Mouse (Mus musculus): Measurements from ENCODE around the gene Yjefn3. TPM values are rescaled to one million over a fixed set of nuclear protein-coding genes. Genes with fewer than 3 reads are reported as not detected.
A peak's percentile ranks its signal among the peaks of the same experiment; 100 is the strongest.
"Not testable (repeated sequence)": the region's sequence is repeated elsewhere in the genome, so short reads cannot be mapped to it uniquely, and the experiment has no call there.

Gene Yjefn3
- total RNA-seq (2021) = 10 to 100 TPM; 23.4 to 29.8 TPM
- long read RNA-seq, experiment 1, transcript Yjefn3-202 (6 exons, 785 nt) = major isoform, 10 of 41 reads
- long read RNA-seq, experiment 1, partial matches to known transcripts = 3 of 41 reads
- long read RNA-seq, experiment 1, other reads (novel, unspliced or antisense) = 28 of 41 reads
- long read RNA-seq, experiment 2, partial matches to known transcripts = 5 of 17 reads
- long read RNA-seq, experiment 2, other reads (novel, unspliced or antisense) = 10 of 17 reads

DNA sequence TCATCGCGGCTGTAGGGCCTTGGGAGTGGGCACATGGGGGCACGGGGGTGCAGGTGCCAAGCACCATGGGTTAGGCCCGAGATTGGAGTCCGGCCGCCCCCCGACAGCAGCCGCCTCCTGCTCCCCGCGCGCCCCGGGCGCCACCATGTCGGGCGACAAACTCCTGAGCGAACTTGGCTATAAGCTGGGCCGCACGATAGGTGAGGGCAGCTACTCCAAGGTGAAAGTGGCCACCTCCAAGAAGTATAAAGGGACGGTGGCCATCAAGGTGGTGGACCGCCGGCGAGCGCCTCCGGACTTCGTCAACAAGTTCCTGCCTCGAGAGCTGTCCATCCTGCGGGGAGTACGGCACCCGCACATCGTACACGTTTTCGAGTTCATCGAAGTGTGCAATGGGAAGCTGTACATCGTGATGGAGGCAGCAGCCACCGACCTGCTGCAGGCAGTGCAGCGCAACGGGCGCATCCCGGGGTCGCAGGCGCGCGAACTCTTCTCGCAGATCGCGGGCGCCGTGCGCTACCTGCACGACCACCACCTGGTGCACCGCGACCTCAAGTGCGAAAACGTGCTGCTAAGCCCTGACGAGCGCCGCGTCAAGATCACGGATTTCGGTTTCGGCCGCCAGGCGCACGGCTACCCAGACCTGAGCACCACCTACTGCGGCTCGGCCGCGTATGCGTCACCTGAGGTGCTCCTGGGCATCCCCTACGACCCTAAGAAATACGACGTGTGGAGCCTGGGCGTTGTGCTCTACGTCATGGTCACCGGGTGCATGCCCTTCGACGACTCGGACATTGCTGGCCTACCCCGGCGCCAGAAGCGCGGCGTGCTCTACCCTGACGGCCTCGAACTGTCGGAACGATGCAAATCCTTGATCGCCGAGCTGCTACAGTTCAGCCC is at the start of gene Yjefn3, which contains the start of the genes Tssk6 and Ndufa13:
TSS of gene Yjefn3 (minus strand) at position 550 of the 900 bp plus-strand sequence.
TSS of gene Tssk6 (plus strand) at position 22 of the 900 bp plus-strand sequence.
TSS of gene Ndufa13 (minus strand) at position 396 of the 900 bp plus-strand sequence.
- no peak for DNase-seq (ENCODE audit: low spot score in 2 of 2)
- intact Hi-C loops (cut with DNase I) = no loop called here

DNA sequence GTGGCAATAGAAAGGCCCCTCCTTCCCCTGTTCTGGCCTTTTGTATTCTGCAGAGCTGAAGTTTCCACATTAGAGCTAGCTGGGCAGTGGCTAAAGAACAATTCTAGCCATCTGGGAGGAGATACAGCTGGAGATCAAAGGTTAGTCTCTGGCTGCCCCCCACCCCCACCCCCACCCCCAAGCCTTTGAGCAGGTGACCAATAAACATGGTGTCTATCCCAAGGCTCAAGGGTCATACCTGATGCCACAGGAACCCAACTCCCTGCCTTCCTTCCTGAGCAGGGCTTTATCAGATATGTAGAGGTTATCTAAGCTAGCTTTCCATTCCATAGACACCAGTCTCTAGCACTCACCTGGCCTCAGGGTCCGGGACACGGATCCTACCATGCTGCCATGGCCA is 47.8 kb upstream of the Yjefn3 start:
- DNase-seq (ENCODE audit: low spot score in 2 of 2) = no peak
- intact Hi-C loops (cut with DNase I) = no loop called here

DNA sequence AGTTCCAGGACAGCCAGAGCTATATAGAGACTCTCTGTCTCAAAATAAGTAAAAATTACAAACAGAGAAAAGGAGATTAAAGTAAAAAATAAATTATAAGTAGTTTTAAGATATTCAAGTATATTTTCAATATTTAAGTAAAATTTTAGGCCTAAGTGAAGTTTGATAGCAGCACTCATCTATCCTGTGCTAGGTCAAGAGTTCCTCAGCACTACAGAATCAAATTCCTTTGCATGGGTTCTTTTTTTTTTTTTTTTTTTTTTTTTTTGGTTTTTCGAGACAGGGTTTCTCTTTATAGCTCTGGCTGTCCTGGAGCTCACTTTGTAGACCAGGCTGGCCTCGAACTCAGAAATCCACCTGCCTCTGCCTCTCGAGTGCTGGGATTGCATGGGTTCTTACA is 40.0 kb upstream of the Yjefn3 start:
- intact Hi-C loops (cut with DNase I); DNase-seq (ENCODE audit: low spot score in 2 of 2): not testable (repeated sequence)

DNA sequence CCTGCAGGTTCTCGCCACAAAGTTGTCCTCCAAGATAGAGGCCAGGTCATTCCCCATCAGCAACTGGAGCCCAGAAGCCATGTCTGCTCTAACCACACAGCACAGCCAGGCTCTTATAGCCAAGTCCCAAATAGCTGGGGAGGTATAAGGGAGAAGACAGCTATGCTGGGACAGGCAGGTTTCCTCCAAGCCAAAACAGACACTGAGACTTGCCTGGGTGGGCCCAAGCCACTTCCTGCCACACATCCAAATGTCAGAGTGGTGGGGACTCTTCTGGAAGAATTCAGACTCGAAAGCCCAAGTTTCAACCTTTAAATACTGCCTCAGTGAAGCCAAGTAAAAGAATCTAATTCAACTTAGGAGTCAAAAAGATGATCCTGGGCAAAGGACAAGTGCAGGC is 37.9 kb upstream of the Yjefn3 start:
- intact Hi-C loops (cut with DNase I) = no loop called here
- DNase-seq (ENCODE audit: low spot score in 2 of 2) = no peak

DNA sequence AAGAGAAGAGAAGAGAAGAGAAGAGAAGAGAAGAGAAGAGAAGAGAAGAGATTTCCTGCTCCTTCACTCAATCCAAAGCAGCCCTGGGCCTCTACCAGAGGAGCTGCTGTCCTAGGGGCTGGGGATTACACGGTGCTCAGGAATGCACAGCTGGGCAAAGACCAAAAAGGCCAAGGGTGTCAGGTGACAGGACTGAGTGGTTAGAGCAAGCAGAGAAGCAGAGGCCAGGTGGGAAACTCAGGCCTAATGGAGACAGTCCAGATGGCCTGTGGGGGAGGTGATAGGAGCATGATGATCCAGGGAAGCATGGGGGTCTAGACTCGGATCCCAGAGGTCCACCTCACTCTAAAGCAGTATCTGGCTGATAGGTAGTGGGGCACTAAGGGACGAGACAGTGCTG is 37.1 kb upstream of the Yjefn3 start:
- intact Hi-C loops (cut with DNase I) = no loop called here
- DNase-seq (ENCODE audit: low spot score in 2 of 2) = no peak

DNA sequence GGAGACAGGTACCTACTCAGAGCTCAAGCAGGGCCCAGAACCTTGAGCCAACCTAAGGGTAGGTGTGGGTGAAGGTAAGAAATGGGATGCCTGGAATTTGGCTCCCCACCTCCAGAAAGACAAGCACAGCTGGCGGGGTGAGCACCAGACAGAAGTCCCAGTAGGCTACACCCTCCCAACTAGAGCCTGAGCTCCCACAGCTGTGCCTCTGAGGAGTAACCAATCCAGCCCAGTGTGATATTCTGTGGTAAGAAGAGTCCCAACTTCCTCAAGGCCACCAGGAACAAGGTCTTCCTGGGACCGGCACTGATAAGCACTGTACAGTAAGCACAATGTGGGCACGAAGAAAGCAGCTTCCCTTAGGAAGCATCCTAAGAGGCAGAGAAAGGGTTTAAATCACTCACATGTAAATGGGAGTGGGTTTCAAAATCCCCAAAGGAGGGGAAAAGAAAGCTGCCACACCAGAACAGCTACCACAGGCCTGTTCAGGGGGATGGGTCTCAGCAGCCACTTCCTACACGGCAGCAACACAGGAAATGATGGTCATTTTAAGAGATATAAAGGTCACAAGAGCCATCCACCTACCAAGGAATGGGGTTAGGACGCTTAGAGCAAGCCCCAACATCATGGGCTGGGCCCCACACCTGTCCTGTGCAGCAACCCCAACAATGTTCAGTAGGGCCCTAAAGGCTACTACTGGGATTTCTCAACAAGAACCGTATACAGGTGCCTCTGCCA is 35.9 kb upstream of the Yjefn3 start:
- intact Hi-C loops (cut with DNase I) = no loop called here
- no peak for DNase-seq (ENCODE audit: low spot score in 2 of 2)

DNA sequence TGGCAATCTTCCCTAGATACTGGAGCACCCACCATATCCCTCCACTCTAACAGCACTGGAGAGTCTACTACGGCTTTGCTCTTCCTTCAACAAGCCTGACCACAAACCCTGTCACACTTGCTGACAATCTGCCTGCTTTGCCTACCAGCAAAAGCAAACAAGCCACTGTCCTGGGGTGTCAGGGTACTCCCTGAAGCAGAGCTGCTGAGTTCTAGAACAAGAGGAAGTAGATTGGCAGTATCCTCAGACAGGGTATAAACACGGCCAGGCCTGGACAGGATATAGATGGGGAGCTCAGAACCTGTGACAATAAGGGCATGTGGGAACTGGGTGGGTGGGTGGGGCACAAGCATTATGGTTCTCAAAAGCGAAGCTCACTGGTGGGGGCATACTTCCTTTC is 35.0 kb upstream of the Yjefn3 start:
- no peak for DNase-seq (ENCODE audit: low spot score in 2 of 2)
- intact Hi-C loops (cut with DNase I) = no loop called here

DNA sequence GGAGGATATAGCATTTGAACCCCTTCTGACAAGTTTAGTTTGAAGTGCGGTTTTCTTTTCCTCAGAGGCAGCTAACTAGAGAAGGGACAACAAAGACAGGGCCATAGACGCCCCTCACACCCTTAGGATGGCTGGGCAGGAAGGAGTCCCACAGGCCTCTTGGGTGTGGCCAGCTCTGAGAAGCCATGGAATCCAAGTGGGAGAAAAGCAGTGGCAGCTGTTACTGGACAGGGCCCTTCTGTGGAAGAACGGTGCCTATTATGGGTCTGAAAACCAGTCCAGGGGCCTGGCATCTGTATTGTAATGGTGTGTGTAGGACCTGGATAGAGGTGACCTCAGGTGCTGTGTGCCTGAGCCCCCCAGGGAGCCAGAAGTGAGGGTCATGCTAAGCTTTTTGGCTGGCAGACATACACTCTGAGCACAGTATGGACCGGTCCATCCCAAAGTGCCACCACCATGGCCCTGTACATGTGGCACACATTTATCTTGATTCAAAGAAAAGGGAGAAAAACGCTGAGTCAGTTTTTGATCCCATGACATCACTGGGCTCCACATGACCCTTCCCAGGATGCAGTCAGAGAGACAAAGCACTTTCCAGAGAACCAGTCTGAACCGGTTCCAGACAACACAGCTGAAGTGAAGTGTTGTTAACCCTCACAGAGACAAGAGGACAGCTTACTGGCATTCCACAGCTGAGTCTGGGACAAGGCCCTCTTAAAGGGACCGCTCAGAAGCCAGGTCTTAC is 33.7 kb upstream of the Yjefn3 start:
- intact Hi-C loops (cut with DNase I) = no loop called here

DNA sequence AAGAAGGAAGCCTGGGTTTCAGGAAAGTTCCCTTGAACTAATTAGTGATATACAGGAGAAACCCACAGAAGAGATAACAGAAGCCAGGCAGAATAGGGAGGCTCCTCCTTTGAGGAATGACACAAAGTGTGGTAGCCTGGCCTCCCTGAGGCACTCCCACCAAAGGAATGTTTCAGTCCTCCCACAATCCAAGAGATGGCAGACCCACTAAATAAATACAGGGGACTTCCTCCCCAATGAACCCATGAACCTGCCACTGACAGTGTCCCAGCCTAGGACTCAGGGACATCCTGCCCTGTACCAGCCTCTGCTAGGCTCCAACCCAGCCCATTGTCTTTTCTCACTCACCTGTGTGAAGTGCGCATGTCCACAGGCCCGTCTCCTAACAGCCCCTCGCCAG is 32.9 kb upstream of the Yjefn3 start:
- intact Hi-C loops (cut with DNase I) = no loop called here
- DNase-seq (ENCODE audit: low spot score in 2 of 2) = no peak

More for the DNA sequence above, 33.7 kb upstream of the Yjefn3 start:
- DNase-seq (ENCODE audit: low spot score in 2 of 2) = peak in 1 of 2 experiments; percentile 57

DNA sequence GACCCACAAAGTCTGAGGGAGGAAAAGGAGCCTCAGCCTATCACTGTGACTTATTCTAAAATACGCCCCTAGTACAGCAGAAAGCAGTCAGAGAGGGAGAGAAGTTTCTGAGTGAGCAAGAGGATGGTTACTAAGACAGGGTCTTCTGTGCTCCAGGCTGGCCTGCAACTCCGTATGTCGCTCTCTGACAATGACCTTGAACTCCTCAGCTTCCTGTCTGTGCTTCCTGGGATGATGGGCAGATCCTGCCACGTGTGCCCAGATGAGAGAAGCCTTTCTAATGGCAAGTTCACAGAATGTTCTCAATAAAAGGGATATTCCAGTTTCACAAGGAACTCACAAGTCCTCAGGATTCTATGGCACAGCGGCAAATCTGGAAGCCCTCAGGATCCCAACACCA is 32.1 kb upstream of the Yjefn3 start:
- no peak for DNase-seq (ENCODE audit: low spot score in 2 of 2)
- intact Hi-C loops (cut with DNase I) = no loop called here

DNA sequence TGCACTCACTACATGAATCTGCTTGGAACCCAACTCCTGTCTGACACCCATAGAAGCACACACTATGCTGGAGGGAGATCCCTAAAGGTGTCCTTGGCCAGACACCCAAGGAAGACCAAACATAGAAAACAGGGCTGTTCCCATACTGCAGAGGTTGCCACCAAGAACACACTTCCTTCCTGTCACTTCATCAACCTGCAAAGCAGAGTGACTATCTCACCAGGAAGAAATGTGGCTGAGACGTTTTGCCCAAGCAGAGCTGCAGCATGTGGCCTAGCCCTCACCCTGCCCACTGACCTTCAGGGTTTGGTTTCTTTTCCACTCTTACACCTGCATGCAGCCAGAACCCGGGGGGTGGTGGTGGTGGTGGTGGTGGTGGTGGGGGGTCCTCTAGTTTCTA is 31.3 kb upstream of the Yjefn3 start:
- no peak for DNase-seq (ENCODE audit: low spot score in 2 of 2)
- intact Hi-C loops (cut with DNase I) = no loop called here

DNA sequence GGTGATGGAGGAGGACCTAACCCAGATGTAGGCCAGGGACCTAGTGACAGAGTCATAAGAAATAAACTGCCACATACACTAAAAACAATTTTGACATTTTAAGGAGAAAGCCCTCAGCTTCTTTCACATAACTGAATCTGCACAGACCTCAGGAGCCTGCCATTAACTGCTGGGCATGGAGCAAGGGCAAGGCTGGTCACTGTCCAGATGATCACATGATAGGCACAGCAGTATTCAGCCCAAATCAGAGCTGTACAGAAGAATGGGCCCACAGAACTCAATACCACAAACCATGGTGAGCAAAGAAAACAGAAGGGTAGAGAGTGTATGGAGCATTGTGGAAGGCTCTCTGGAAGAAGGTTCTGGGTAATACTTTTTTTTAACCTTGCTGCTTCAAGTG is 24.4 kb upstream of the Yjefn3 start:
- intact Hi-C loops (cut with DNase I) = loop anchor here (5.0 kb wide), 1 partner anchor 40 kb away; no protein-coding TSS in a partner anchor
- no peak for DNase-seq (ENCODE audit: low spot score in 2 of 2)

DNA sequence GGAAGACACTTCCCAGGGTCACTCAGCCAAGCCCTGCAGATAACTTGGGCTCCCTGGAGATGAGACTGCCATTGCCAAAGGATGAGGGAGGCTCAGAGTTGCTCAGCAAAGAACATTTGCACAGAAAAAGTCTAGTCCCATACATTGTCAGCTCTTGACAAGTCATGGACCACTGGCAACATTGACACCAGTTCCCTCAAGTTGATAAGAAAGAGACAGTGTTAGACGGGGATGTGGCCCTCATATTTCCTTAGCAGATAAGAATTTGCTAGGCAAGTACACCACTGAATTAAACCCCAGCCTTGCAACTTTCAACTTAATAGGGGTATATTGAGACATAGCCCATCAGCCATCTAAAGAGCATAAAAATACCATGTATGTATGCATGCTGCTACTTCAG is 21.5 kb upstream of the Yjefn3 start:
- no peak for DNase-seq (ENCODE audit: low spot score in 2 of 2)
- intact Hi-C loops (cut with DNase I) = no loop called here

DNA sequence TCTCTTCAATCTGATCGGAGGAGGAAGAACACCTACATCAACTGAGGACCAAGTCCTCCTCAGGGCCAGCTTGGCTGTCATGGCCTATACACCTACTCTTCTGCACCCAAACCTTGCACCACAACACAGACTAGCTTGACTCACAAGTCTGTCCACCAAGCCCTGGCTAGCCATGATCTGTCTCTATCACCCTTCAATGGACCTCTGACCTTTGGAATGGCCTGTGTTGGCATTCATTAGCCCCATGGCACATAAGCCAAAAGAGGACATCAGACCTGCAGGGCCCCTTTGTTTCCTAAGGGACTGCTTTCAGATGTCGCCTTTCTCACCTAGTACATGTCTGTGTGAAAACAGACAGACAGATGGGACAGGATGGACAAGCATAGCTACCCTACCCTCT is 18.6 kb upstream of the Yjefn3 start:
- intact Hi-C loops (cut with DNase I) = no loop called here
- DNase-seq (ENCODE audit: low spot score in 2 of 2) = no peak

DNA sequence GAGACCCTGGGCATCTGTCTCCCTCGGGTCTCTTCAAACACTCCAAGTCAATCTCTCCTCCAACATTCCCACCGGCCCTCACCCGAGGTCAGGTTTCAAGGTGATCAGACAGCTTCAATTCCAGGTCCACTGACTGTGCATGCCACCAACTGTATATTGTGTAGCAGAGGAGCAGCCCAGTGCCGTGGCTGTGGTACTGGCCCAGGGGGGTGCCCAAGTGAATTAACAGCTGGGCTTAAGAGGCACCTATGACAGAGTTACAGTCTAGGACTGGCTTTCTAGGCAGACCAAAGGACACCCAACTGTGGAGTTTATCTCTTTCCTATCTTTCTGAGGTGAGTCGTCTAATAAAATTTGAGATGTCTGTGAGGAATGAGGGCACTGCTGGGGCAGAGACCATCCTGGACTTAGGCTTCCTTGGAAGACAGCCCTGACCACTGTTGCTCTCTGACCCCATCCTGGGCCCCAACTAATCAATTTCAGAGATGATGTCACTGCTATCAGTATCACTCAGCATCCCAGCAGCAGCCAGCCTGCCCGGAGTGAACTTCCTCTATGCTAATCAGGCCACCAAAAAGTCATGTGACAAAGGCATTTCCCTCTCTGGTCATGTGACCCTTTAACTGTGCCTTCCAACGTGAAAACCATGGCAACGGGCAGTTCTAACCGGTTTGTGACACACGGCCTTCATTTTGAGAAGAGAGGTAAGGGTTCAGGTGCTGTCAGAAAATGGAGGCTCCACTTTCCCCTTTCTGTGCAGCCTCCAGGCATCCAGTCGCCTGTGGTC is 17.6 kb upstream of the Yjefn3 start:
- peak; percentile 31 to 84 for DNase-seq (ENCODE audit: low spot score in 2 of 2)
- intact Hi-C loops (cut with DNase I) = loop anchor here (1.0 to 5.0 kb wide), 3 partner anchors 77 to 242 kb away; partner anchors contain the start of gene Gatad2a

DNA sequence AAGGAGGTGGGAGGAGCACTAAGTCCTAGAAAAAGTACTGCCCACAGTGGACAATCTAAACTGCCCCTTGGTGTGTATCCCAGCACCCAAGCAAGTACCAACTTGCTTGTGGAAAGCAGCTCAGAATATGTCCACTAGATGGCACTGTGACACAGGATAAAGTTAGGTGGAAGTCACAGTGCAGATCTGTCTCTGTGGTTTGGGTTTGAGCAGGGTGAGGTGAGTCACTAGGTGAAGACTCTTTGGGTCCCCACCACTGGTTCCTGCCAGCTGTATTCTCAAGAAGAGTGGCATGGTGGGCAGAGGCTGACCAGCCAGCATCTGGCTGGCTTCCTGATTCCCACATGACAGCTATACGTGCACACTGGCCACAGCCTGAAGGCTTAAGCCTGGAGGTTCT is 16.5 kb upstream of the Yjefn3 start:
- DNase-seq (ENCODE audit: low spot score in 2 of 2) = peak; percentile 88 to 90
- intact Hi-C loops (cut with DNase I) = loop anchor here (1.0 to 5.0 kb wide), 3 partner anchors 78 to 243 kb away; partner anchors contain the start of gene Gatad2a

DNA sequence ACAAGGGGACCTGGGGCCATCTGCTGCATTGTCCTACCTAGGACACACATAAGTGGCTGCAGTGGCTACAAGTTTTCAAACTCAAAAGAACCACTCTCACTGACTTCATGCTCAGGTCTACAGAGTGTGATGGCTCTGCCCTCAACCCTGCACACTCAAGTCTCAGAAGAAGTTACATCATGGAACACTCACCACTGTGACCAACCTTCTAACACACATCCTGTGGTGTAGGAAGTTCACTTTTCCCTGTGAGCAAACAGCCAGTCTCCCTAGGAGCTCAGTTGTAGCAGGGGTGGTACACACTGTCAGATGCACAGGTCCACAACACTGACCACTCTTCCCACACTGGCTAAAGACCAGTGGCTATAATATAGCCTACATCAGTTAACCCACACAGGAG is 16.0 kb upstream of the Yjefn3 start:
- DNase-seq (ENCODE audit: low spot score in 2 of 2) = no peak
- intact Hi-C loops (cut with DNase I) = loop anchor here (2.0 to 5.0 kb wide), 2 partner anchors 78 to 244 kb away; partner anchors contain the start of gene Gatad2a

DNA sequence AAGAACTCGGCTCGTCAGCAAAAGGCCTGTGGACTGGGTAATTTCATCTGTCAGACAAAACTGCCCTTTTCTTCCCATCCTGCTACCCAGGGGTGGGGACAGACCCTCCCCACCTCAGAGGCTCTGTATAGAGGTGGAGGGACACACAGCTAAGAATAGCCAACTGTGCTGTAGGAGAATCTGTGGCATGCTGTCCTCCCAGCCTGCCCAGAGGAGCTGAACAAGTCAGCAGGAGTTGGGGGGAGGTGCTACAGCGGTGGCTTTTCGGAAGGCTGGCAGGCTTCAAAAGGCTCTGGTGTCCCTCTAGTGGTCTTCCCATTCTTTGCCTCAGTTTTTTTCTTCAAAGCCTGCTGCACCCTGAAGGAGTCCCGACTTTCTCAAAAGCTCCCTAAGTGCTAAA is 13.2 kb upstream of the Yjefn3 start:
- DNase-seq (ENCODE audit: low spot score in 2 of 2) = peak; percentile 51 to 84
- intact Hi-C loops (cut with DNase I) = loop anchor here (5.0 kb wide), 1 partner anchor 247 kb away; no protein-coding TSS in a partner anchor

Measured in left cerebral cortex, postnatal 14 days (tissue).